Mouse (Mus musculus) cerebellum, adult 2 months (tissue): ENCODE measurements around the gene Elfn1.

Experiments used
- CTCF ChIP-seq: fragments of 200-500 bp; IDR thresholded peaks from 2 replicates; pipeline ENCODE4 v1.5.1; 2011; ENCODE audit warnings: low read depth, mild to moderate bottlenecking, control low read depth, low read length, moderate library complexity, borderline replicate concordance; ENCODE audit not compliant: insufficient read depth
- POLR2A ChIP-seq: fragments of 200-500 bp; IDR thresholded peaks from 2 replicates; pipeline ENCODE4 v1.6.1; 2011; ENCODE audit warnings: low read length, control low read depth, borderline replicate concordance; ENCODE audit not compliant: insufficient read depth

DNA sequence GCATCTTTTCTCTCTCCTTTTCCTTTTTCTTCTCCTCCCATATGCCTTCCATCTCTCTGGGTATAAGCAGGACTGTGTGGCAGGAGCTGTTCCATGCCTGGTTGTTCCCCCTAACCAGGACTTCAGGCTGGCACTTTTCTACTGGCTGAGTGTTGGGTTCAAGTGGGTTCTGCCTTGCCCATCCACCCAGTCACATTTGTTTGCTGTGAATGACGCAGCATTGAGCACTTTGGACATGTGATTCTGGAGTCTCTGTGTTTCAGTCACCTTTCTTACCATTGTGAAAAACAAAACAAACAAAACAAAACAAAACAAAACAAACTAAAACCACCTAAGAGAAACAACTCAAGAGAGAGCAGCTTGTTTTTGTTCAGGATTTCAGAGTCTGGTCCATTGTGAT is 36.2 kb upstream of the Elfn1 start:
- no peak for TF ChIP-seq POLR2A
- TF ChIP-seq CTCF: no peak
